Mouse (Mus musculus): Measurements from ENCODE around the gene Arhgap22.

DNA sequence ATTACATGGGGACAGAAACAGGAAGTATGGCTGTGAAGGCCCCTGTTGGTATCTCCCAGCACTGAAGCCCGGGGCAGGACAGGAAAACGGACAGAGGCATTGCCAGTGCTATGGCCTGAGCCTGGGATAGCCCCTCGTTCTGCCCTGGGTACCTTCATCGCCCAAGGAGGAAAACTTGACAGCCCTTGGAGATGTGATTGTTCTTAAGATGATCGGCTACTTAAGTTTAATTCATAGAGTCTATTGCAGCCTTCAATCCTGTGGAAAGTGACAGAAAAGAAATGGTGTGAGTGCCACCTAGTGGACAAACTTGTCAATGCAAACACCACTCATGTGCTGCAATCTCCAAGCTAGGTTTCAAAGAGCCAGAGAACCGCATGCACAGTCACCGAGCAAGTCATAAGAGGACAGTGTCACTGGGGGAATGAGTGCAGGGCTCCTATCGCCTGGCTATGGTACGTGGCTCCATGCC is 89.6 kb downstream of the Arhgap22 start:
- TF ChIP-seq CTCF (IDR thresholded peaks at IDR 0.05; ENCODE audit: low read depth) (peak; percentile 90), EP300 (IDR thresholded peaks at IDR 0.05; ENCODE audit: low read depth) (no peak)
